Mouse (Mus musculus) natural killer cell, adult 2 months (primary cell): Measurements from ENCODE around the gene Gp1ba.
A peak's percentile ranks its signal among the peaks of the same experiment; 100 is the strongest.

Source experiments
- DNase-seq, 2 experiments: peaks; one replicate each; pipeline ENCODE4 v3.0.0; 2022; ENCODE audit warnings: low spot score in 2 of 2

The Gp1ba gene

DNA sequence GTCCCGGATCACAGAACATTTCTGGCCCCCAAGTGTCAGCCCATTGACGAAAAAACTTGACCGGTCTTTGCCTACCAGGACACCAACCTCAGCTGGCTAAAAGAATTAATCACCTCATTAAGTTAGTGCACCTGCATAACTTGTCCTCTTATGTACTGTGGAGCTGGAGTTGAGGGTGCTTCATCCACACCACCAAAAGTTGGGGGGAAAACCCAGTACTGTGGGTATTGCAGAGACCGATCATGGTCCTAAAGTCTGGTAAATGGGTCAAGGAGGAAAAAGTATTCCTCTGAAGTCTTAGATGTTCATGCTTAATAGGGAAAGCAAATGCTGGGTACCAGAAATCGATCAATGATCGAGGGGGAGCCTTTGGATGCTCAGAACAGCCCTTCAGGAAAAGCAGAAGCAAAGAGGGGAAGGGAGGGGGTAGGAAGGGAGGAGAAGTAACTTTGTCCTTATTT is 14.0 kb downstream of the Gp1ba start:
- peak in 1 of 2 experiments; percentile 29 for DNase-seq

DNA sequence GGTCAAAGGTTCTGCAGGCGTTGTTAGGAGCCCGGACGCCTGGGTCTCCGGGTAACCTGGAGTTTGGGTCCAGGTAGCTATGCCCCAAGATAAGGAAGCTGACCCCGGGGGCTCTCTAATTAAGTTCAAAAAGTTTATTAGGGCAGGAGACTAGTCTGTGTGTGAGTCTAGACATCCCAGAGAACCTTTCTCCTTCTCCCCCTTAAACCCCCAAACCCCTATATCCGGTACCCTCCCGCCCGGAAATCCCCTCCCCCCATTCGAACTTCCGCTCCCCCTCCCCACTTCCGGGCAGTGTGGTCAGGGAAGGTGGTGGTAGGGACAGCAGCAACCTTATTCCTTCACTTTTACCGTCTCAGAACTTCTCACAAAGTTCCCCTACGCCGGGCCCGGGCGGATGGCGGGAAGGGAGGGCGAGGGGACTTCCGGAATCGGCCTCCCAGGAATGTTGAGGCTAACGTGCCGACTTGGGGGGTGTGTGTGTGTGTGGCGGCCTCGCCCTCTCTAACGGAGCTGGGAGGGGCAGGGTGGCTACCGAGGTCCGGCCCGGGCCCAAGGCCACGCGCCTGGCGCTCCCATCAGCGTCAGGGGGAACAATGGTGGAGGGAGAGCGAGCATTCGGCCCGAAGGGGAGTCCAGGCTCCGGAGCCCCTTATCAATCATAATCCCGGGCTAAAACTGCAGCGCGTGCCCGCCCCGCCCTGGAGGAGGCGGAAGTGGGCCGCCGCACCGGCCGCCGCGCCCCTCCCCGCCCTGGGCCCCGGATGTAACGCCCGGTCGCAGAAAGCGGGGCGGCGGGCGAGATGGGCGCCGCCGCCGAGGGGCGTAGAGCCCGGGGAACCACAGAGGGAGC is 14.6 kb downstream of the Gp1ba start:
- DNase-seq = peak; percentile 68 to 82

DNA sequence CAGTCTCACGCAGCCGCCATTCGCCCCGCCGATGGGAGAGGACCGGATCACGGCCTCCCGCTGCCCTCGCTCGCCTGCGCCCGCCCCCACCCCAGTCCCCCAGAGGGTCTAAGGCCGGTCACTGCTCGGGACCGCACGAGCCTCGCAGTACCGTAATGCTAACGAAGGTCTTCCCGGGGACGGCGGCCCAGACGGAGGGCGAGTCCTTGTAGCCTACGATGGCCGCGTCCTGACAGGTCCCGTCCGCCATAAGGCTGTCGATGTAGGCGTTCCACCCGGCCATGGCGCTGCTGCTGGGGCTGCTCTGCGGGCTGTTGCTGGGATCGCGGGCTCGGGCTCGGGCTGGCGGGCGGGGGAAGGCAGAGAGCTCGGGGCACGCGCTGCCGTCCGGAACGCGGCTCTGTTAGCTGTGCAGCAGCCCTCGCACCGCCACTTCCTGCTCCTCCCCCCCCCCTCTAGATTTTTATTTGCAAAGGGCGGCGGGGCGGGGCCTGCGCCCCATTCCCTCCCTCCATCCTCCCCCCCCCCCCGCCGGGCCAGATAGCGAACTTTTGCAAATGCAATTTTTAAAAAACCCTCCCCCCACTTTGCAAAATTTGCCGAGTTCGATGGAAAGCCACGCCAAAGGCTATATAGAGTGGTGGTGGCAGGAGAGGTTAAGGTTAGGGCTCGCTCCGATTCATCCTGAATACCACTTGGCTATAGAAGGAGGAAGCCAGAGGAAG is 15.4 kb downstream of the Gp1ba start, which contains the start of gene Pfn1:
Gene Pfn1, minus strand, starts transcription at position 447 of the 725 bp plus-strand sequence.
- peak; percentile 65 to 81 for DNase-seq

DNA sequence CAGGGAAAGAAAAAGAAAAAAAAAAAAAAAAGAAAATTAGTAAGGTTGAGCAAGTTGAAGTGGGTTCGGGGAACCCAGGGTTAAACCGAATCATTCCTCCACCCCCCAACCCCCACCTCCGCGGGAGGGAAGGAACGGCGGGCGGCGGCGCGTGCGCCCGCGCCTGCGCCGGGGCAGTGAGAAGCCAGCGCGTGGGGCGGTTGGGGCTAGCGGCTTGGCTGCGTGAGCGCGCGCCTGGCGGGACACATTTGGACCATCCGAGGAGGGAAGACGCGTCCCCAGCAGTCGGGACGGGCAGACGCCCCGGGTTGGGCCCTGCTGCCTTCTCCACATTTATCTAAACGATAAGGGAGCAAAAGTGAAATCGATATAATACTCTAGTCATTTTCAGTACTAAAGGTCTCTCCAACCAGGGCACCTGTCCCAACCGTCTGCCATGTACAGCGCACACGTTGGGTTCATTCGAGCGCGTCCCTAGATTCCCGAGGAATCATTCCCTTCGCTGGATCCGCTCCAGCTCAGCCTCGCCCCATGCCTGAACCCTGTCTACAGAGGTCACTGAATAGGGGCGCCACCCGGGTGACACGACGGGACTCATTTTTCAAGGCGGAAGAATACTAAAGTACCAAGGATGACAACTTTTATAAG is 16.1 kb downstream of the Gp1ba start:
- peak; percentile 71 to 75 for DNase-seq

DNA sequence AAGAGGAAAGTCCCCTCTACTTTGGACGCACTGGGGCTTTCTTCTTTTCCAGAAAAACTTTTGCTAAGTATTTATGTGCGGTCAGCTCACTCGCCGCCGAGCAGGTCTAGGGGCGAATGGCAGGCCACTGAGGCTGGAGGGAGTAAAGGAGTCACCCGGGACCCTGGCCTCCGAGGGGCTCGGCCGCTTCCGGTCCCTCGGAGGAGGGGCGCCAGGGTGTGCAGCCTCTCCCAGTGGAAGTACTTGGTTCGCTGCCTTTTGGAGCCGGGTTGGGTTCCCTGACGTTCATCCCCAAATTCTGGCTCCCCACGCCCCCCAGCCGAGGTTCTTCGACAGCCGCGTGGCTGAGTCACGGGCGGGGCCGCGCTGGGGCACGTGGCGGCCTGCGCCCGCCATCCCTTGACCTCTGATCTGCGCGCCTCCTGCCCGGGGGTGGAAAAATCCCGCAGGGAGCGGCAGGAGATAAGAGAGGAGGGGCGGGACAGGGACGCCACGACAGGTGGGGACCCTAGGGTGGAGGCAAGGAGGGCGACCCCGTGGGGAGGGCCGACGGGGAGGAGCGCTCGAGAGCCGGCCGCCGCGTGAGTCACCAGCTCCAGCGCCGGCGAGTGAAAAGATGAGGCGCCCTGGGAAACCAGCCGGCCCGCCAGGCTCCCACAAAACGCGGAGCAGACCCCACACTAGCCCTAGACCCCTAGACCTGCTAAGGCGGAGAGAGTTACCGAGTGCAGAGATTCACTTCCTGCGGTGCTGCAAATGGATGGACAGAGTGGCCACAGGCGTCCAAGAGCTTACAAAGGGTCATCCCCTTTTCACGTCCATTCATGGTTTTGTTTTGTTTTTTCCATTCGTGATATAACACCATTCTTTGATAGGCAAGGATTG is 16.9 kb downstream of the Gp1ba start:
- DNase-seq = peak; percentile 44 to 67

DNA sequence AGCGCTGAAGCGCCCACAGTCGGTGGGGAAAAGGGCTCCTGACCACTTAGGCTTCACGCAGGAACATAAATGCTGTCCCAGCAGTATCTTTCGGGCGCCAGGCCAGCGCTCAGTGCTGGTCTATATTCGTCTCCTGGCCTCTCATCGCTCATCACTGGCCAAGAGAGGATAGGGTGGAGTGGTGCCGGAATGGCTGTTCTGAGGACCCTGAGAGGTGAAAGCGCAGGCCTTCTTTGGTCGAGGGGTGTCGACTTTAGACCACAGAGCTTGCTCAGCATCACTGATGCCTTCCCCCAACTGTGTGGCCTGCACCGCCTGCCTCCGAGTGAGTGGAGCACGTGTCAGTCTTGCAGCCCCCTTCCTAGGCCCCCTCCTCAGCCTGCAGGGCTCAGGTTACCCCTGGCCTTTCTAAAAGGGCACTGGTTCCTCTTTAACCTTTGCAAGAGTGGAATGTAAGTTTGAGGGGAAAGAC is 17.6 kb downstream of the Gp1ba start:
- DNase-seq = no peak

DNA sequence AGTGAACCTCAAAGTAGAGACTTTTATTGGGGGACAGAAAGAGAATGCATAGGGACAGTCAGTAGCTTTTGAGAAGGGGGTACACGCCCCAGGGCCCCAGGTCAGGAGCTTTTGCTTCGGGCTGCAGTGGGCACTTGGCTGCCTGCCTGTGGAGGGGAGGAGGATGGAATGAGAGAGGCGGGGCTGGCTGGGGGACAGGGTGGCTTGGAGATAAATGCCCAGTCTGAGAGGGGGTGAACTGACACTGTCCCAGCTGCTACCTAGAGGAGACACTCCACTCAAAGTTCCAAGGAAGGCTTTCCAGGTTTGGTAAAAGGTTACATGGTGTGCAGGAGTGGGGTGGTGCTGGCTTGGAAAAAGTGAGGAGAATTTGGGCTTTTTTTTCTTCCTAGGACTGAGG is 18.0 kb downstream of the Gp1ba start, which contains the start of gene Eno3:
Gene Eno3, plus strand, starts transcription at position 239 of the 400 bp plus-strand sequence.
- no peak for DNase-seq

DNA sequence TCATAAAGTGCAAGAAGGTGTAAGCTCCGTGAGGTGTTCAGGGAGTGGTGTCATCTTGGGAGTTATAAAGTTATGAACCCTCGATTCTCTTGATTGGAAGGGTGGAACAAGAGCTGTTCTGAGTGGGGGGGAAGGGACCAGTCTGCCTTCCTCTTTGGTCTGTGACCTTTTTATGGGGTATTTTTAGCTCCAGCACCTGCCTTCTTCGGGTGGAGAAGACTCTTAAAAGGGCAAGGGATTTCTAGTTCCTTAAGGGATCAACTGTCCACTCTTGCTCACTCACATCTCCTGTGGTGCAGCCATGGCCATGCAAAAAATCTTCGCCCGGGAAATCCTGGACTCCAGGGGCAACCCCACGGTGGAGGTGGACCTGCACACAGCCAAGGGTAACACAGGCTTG is 18.7 kb downstream of the Gp1ba start:
- no peak for DNase-seq

DNA sequence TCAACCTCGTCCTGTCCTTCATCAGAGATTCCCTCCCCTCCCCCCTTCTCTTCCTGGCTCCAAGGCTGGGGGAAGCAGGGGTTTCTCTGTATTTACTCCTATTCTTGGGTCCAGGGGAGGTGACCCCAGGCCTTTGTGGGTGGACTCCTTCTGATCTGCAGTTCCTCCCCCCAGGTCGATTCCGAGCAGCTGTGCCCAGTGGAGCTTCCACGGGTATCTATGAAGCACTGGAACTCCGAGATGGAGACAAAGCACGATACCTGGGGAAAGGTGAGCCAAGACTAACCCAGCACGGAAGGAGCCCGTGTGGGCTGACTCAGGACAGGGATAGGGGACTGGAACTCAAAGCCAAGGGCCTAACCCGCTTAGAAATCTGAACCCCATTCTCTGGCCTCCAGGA is 19.1 kb downstream of the Gp1ba start:
- DNase-seq = no peak

DNA sequence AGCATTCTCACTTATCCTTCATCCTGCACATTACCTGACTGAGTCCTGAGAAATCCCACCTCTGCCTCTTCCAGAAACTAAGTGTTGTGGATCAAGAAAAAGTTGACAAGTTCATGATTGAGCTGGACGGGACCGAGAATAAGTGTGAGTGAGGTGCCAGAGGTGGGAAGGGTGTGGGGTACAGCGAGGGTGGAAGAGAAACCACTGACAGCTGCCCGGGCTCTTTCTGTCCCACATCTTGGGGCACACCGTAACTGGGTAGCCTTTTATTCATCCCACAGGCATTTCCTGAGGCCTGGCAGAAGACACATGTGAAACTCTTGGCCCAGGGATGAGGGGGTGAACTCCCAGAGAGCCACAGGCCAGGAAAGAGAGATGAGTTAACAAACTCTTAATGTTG is 19.6 kb downstream of the Gp1ba start:
- no peak for DNase-seq

DNA sequence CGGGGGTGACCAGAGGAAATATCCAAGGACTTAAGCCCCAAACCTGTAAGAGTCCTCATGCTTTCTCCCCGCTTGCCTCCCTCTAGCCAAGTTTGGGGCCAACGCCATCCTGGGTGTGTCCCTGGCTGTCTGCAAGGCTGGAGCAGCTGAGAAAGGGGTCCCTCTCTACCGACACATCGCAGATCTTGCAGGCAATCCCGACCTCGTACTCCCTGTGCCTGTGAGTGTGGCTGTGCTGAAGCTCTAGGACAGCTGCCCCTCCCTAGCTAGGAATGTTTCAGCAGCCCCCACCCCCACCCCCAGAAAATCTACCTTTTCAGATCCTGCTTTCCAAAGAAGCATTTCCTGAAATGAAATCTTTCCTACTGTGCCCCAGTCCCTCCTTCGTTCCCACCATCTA is 20.0 kb downstream of the Gp1ba start:
- no peak for DNase-seq

DNA sequence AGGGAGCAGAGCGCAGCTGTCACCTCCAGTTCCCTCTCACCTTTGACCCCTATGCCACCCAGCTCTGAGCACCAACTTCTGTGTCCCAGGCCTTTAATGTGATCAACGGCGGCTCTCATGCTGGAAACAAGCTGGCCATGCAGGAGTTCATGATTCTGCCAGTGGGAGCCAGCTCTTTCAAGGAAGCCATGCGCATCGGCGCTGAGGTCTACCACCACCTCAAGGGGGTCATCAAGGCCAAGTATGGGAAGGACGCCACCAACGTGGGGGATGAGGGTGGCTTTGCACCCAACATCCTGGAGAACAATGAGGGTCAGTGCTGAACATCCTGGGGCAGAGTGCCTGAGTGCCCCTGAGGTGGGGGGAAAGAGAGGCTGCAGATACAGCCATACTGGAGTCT is 21.6 kb downstream of the Gp1ba start:
- no peak for DNase-seq

DNA sequence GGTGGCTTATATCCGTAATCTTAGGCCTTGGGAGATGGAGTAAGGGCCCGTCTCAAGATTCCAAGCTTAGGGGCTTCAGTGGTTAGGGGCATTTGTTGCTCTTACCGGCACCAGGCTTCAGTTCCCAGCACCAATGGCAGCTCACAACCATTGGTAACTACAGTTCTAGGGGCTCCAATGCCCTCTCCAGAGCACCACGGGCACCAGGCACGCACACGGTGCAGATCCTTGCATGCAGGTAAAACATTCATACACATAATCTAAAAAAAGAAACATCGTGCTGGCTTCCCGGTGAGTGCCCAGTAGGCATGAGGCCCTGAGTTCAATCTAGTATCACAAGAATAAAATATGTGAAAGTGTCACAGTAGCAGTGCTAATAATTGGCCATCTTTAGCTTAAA is 24.2 kb downstream of the Gp1ba start:
- no peak for DNase-seq

DNA sequence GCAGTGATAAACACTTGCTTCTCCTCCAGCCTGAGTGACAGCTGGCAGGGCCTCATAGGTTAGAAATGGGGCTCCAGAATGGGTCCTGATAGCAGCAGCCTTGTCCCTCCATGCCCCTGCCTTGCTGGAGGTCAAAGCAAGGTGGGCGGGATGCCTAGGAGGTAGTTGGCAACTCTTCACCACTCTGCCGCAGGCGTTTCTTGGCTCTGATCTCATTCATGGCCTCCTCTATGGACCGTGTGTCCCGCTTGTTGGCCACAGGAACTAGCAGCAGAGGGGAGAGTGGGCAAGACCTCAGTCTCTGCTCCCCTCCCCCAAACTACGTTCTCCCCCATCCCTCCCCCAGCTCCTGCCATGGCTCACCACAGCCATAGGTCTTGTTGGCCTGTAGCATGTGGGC is 25.0 kb downstream of the Gp1ba start:
- DNase-seq = no peak

DNA sequence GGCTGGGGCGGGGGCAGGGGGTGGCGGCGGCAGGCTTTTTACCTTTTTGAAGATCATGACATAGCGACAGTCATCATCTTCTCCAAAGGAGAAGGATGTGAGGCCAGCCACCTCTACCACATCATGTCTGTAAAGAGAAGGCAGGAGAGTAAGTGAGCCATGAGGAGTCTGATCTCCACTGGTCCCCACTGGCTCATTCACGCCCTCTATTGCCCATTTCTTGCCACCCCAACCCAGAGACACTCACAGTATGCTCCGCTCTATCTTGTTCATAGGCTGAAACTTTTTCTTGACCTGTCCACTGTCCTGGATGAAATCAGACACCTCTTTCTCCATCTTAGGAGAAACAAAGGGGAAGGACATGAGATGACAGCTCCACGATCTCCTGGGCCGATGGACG is 25.8 kb downstream of the Gp1ba start:
- DNase-seq = no peak

DNA sequence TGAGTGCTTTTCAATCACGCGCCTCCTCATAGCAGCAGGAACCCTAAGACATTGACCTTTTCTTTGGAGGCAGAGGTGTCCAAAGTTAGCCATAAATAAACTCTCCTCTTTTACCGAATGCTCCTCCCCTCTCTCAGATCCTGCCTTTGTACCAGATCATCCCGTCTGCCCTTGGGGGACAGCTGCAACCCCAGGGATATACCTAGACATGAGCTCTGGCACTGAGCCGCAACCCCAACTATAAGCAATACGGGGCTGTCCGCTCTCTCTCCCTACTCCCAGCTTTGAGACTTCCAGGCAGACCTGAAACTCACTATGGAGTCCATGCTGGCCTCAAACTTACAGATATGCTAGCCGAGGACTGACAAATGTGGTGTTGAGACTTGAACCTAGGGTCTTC is 27.8 kb downstream of the Gp1ba start:
- DNase-seq = no peak

DNA sequence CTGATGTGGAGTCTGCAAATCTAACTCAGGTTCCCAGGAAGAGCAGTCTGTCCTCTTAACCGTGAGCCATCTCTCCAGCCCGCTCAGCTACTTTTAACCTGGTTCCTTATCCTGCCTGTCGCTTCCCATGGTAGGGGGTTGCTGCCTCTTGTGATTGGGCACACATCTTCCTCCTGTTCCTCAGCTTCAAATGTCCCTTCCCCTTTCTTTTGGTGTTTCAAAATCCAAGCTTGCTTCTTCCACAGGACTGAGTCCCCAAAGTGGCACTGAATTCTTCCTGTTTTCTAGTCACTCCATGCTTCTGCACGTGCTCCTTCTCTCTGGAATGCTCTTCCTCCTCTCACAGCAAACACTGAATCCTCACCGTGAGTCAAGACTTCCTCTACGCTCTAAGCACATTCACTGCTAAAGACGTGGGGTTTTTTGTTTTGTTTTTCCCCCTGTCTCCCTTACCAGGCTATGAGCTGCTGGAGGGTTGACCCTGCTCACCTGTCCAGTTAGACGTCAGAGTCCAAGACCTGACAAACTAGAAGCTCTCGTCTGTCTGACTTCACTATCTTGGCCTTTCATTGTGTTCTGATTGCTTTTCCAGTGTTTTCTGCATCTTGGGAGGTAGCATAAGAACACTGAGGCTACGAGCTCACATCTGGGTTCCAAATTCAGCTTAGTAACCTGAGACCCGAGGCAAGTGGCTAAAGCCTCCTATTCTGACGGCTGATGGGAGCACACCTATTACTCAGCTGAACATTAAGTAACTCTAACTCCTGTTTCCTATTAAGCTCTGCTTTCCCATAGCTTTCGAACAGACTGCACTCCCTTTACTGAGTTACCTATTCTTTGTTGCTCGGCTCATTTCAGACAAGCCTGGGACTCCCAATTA is 28.6 kb downstream of the Gp1ba start:
- DNase-seq = no peak

DNA sequence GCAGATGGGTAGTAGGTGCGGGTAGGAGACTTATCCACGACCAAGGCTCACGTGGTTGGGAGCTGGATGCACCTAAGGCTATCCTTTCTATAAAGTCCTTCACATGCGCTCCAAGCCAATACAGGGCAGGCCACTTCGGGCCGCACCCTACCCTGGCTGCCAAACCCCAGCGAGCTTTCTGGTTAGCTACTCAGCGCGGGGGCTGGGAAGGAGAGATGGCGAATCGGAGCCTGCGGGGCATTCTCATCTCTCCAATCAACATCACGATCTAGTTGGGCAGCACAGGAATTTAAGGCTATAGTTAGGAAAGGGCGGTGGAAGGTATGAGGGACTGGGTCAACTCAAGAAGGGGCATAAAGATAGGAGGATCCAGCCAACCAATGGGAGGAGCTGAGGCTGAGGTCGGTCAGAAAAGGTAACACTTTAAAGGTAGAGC is 29.4 kb downstream of the Gp1ba start:
- DNase-seq = no peak

DNA sequence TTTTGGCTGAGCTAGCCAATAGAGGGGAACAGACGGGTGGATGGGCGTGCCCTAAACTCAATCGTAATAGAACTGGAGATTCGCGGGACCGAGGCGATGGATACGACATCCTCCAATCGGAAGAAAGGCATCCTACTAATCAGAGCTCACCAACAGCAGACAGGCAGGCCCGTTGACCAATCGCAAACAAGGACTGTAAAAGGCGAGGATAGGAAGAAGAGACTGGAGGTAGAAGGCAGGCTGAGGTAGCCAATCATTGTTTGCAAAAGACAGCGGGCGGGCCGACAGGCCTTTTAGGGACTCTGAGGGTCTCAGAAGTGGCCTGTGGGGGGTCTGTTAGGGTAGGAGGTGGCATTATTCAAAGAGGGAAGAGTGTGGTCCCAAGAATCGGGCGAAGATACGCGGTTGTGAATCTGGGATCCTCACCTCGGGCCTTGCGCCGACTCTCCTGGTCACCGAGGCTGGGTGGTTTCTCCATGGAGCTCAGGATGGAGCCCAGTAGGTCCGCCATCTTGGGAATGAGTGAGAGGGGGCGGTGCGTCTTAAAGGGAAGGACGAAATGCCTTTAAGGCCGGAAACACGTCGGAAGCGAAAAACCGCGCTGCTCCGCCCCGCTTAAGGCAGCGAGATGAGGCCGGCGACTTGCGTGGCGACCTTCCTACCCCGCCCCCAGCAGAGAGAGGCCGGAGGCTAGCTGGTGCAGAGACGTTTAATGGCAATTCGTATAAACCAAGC is 30.0 kb downstream of the Gp1ba start, which contains the start of gene Spag7:
Gene Spag7, minus strand, starts transcription at position 646 of the 735 bp plus-strand sequence.
- peak; percentile 93 to 95 for DNase-seq
